Mouse (Mus musculus): Measurements from ENCODE around the gene Errfi1.

The Errfi1 gene

DNA sequence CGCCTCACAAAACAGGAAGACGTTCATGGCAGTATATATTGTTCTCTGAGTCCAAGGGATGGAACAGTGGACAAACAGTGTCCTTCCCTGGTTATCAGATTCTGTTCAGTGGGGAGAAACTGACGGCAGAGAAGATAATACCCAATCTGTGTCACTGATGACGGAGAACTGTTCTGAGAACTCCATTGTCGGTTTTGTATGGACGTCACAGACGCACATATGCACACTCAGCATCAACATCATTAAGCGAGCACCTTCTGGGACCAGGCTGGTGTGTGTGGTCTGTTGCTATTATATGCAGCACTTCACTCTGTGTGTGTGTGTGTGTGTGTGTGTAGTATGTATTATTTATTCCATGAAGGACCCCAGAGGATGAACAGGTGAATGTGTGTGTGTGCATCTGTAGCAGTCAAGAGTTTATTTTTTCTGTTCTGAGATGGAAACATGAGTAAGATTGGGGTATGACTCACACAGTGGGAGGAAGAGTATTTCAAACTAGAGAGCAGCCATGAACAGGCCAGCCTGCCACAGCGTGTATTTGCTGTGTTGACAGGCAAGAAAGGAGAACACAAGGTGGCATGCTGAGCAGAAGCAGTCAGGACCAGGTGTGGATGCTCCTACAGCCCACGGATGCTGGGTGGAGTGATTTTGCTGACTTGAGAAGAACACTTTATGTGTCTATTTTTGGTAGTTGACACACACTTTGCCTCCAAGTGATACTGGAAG lies 61.6 kb downstream of the Errfi1 start:
- DNase-seq (ENCODE audit: low spot score): no peak

- no peak for DNase-seq (ENCODE audit: low spot score)
Measured at GRCm38 (mm10) chr4:150917336-150918027, 63.8 kb downstream of the Errfi1 start.
